Mouse (Mus musculus) embryonic fibroblast, embryonic 13.5 days (primary cell): ENCODE data around the gene Rere.

Experiments
- CTCF ChIP-seq: IDR thresholded peaks from 2 replicates; pipeline ENCODE4 v1.5.1; 2011; ENCODE audit warnings: mild to moderate bottlenecking, control low read depth, low read length, moderate library complexity, borderline replicate concordance; ENCODE audit not compliant: insufficient read depth
- POLR2A ChIP-seq: IDR thresholded peaks from 2 replicates; pipeline ENCODE4 v1.6.1; 2011; ENCODE audit warnings: low read depth, mild to moderate bottlenecking, control low read depth, low read length, moderate library complexity

DNA sequence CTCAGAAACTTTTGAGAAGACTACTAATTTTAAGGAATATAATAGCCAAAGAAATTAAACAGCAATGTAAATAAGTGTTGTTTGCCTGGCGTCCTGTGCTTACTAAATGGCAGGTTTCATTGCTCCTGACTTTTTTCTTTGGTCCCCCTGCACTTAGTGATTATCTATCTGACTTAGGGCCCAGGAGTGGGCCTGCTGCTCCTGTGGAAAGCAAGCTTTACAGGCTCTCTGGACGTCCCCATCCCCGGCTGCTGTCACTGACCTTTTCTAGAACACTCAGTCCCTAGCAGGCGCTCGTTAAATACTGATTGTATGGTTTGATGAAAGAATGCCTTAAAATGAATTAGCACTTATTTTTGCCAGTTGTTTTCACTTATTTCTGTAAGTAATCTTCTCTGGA, 179.6 kb downstream of the Rere start:
- TF ChIP-seq CTCF: no peak
- no peak for TF ChIP-seq POLR2A
